Mouse (Mus musculus): ENCODE measurements around the gene Gm4767. TPM values are rescaled to one million over a fixed set of nuclear protein-coding genes. Genes with fewer than 3 reads are reported as not detected.
"Not testable (repeated sequence)": the region's sequence is repeated elsewhere in the genome, so short reads cannot be mapped to it uniquely, and the experiment has no call there.

The Gm4767 gene
- polyA plus RNA-seq (2012; rRNA removed) = 0.49 and 0.65 TPM in 2 replicates

DNA sequence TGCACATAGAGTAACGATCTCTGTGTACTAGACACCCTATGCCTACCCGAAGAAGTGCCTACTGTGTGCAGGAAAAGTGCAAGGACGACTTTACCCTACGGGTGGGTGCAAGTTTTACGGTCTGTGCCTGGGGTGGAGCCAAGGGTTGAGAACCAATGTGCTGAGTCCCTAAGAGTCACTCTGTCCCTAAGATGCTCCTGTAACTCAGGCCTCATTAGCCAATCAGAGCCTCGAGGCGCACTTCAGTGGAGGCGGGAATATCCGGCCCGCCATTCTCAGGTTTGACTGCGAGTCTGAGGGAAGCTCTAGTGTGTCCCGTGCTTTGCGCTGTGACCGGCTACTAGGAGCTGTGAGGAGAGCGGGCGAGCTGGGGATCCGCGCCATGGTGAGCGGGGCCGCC lies at the start of gene Gm4767:
TSS of gene Gm4767 (plus strand) at position 288 of the 400 bp plus-strand sequence.
- H3K4me3 ChIP-seq (ENCODE audit: insufficient read depth, low read length); H3K4me1 ChIP-seq (ENCODE audit: control insufficient read depth, insufficient read depth, low read length); H3K27ac ChIP-seq (ENCODE audit: insufficient read depth, low read length): not testable (repeated sequence)

DNA sequence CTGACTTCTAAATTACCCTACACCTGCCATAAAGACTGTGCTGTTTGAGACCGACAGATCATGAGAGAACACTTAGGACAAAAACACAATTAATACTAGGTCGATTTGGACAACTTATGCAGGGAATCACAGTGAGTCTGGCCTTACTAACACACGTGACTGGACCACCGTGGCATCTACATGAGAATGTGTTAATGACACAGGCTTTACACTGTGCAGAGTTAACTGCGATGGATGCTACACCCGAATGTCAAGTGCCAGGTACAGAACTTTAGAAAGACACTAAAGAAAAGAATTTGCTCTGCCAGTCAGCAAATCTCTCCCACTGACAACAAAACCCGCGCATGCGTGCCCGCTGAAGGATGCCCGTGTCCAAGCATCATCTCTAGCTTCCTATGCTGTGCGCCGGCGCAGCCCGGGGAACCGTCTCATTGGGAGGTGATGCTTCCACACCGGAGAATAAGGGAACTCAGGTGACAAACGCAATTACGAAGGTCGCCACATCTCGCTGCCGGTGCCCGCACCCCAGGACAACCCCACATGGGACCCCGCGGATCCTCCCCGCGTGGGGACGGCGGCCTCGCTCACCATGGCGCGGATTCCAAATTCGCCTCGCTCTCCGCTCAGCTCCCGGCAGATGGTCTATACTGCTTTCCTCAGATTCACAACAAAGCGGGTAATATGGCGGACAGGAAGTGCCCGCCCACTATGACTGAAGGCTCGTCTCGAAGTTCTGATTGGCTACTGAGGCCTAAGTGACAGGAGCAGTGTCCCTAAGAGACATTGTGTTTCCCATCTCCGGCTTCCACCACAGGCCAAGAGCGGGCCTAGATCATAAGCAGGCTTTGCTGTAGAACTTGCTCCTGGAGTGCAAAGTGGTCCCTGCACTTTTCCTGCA lies 41.2 kb upstream of the Gm4767 start, which contains the start of gene Gm3055:
TSS of gene Gm3055 (minus strand) at position 656 of the 898 bp plus-strand sequence.
- H3K4me3 ChIP-seq (ENCODE audit: insufficient read depth, low read length); H3K4me1 ChIP-seq (ENCODE audit: control insufficient read depth, insufficient read depth, low read length); H3K27ac ChIP-seq (ENCODE audit: insufficient read depth, low read length): not testable (repeated sequence)

- H3K4me3 ChIP-seq (ENCODE audit: insufficient read depth, low read length); H3K27ac ChIP-seq (ENCODE audit: insufficient read depth, low read length); H3K4me1 ChIP-seq (ENCODE audit: control insufficient read depth, insufficient read depth, low read length): not testable (repeated sequence)
These were observed 40.6 kb upstream of the Gm4767 start for GRCm38 (mm10) chr10:81771404-81771777.

- H3K4me3 ChIP-seq (ENCODE audit: insufficient read depth, low read length); H3K27ac ChIP-seq (ENCODE audit: insufficient read depth, low read length); H3K4me1 ChIP-seq (ENCODE audit: control insufficient read depth, insufficient read depth, low read length): not testable (repeated sequence)
These were observed 34.2 kb downstream of the Gm4767 start for GRCm38 (mm10) chr10:81846219-81846618.

DNA sequence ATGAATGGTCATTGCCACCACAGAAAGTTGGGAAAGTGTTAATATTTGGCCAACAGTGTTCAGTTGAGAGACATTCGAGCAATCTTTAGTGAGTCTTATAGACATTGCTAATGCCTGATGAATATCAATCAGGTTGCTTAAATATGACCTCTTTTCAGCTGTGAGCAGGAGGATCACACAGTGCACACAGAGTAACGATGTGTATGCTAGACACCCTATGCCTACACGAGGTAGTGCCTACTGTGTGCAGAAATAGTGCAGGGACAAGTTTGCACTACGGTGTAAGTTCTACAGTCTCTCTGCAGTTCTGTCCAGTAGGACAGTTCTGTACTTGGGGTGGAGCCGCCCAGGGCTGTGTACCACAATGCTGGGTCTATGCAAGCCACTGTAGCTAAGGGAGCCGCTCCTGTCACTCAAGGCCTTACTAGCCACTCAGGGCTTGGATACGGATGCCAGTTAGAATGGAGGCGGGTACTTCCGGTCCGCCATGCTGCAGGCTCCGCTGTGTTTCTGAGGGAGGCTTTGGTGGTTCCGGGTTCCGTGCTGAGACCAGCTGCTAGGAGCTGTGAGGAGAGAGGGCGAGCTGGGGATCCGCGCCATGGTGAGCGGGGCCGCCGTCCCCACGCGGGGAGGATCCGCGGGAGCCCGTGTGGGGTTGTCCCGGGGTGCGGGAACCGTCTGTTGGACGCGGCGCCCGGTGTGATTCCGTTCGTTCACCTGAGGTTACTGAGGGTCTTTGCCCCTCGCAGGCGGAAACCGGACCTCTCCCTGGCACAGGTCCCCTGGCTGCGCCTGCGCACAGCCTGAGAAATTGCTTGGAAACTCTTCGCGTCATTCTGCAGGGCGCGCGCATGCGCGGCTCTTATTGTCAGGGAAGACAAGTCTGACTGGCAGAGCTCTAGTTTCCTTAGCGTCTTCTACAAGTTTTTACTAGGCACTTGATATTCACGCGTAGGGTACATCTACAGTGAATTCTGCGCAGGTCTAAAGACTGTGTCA lies 51.7 kb downstream of the Gm4767 start, which contains the start of gene Gm32687:
TSS of gene Gm32687 (plus strand) at position 526 of the 999 bp plus-strand sequence.
- peak within 1 kb of the TSS; percentile 23; the same call in 1 of the 2 replicates for H3K4me3 ChIP-seq (ENCODE audit: insufficient read depth, low read length)
- H3K4me1 ChIP-seq (ENCODE audit: control insufficient read depth, insufficient read depth, low read length); H3K27ac ChIP-seq (ENCODE audit: insufficient read depth, low read length): not testable (repeated sequence)

Other genes starting within 250 kb of the Gm4767 start
- 97.8 and 112 TPM in 2 replicates for gene Tle2, start 237.6 kb upstream of the Gm4767 start, polyA plus RNA-seq (2012; rRNA removed)
- 21.2 and 25.3 TPM in 2 replicates for gene Tle6, start 211.1 kb upstream of the Gm4767 start, polyA plus RNA-seq (2012; rRNA removed)
- gene BC025920, start 205.9 kb upstream of the Gm4767 start, polyA plus RNA-seq (2012; rRNA removed) = 3.7 and 4.2 TPM in 2 replicates
- gene Sirt6, start 184.4 kb upstream of the Gm4767 start, polyA plus RNA-seq (2012; rRNA removed) = 31.2 and 33.3 TPM in 2 replicates
- gene Ankrd24, start 183.6 kb upstream of the Gm4767 start, polyA plus RNA-seq (2012; rRNA removed) = 143 and 144 TPM in 2 replicates
- gene Gm10778, start 163.1 kb upstream of the Gm4767 start, polyA plus RNA-seq (2012; rRNA removed) = 3.1 and 3.3 TPM in 2 replicates
- gene Zfp433, start 107.4 kb upstream of the Gm4767 start, polyA plus RNA-seq (2012; rRNA removed) = 5.0 and 7.1 TPM in 2 replicates
- 6.2 and 6.9 TPM in 2 replicates for gene Gm3055, start 41.0 kb upstream of the Gm4767 start, polyA plus RNA-seq (2012; rRNA removed)
- 3.5 and 3.6 TPM in 2 replicates for gene Gm32687, start 51.7 kb downstream of the Gm4767 start, polyA plus RNA-seq (2012; rRNA removed)
- gene Zfp781, start 118.3 kb downstream of the Gm4767 start, polyA plus RNA-seq (2012; rRNA removed) = 2.4 TPM in 2 replicates
- 6.1 and 6.8 TPM in 2 replicates for gene Zfp873, start 235.9 kb downstream of the Gm4767 start, polyA plus RNA-seq (2012; rRNA removed)

All from cortical plate, adult 2 months (tissue).